8 mouse cellular contexts compared by ENCODE assay signal in the genomic region with DNA sequence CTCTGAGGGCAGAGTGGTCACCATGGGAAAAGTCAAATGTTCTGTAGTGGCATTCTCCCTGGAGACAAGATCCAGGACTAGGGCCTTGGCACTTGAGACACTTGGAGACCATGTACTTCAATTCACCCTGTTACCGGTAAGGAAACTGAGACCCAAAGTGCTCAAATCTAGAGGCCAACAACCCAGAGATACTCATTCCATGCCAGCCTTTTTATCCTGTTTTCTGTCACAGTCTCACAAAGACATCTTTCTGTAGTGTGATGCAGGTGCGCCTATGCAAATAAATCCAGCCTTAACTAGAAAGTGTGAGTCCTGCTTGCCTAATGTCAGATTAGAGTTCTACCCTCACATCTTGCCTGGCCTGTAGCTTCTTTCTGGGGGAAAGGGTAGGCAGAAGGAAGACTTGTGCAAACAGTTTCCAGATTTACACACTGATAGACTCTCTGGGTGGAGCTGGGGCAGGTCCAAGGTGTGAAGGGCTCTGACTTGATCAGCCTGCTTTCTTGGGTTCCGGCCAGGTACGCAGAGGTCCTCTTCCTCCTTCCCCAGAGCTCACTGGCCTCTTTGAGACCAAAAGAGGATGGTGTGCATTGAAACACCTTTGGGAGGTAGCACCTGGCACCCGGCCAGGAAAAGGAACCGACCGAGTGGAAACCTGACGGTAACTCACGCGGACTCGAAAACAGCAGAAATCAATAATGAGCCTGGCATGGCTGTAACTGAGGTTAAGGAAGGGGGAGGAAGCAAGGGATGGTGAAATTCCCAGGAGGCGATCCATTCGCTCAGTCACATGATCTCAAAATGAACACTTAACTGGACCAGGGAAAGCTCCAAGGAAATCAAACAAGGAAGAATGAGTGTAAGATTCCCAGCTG. TPM values are rescaled to one million over a fixed set of nuclear protein-coding genes. Genes with fewer than 3 reads are reported as not detected.
DNase-seq lines count a peak whose midpoint lies in the region; ATAC-seq lines count a peak whose summit lies in the region.

No protein-coding gene starts in this region.

- H3K4me2 ChIP-seq in embryonic facial prominence, embryonic 13.5 days = peak overlapping the region; percentile 17; the same call in 1 of the 2 replicates
- H3K4me2 ChIP-seq in liver, embryonic 13.5 days = peak overlapping the region; percentile 6; the same call in 1 of the 2 replicates
- peak overlapping the region; percentile 39 for H3K4me2 ChIP-seq in stomach, embryonic 16.5 days (ENCODE audit: low read depth, low read length)

- no peak overlapping the region for H3K27ac ChIP-seq in embryonic facial prominence, embryonic 13.5 days
- H3K27ac ChIP-seq in liver, embryonic 13.5 days = no peak overlapping the region
- peak overlapping the region; percentile 78 for H3K27ac ChIP-seq in stomach, embryonic 16.5 days (ENCODE audit: low read length)

- H3K4me1 ChIP-seq in embryonic facial prominence, embryonic 13.5 days = peaks cover 4% of the 10 kb centered on the region; the same call in 1 of the 2 replicates
- peaks cover 23% of the 10 kb centered on the region for H3K4me1 ChIP-seq in liver, embryonic 13.5 days (replicated peaks)
- 0 out of 2 replicates have a peak, but pooled peaks cover under 1% of the 10 kb centered on the region for H3K4me1 ChIP-seq in stomach, embryonic 16.5 days (ENCODE audit: control insufficient read depth, insufficient read depth, low read length)

- H3K36me3 ChIP-seq in embryonic facial prominence, embryonic 13.5 days = no peaks in the 10 kb centered on the region
- H3K36me3 ChIP-seq in liver, embryonic 13.5 days = no peaks in the 10 kb centered on the region
- no peaks in the 10 kb centered on the region for H3K36me3 ChIP-seq in stomach, embryonic 16.5 days (ENCODE audit: control insufficient read depth, insufficient read depth, low read length)

- peak; percentile 1 for DNase-seq in gastrocnemius, postnatal 25 days
- DNase-seq in gastrocnemius, postnatal 4 days (ENCODE audit: low spot score in 2 of 2) = no peak
- no peak for DNase-seq in liver, embryonic 13.5 days
- no peak for DNase-seq in spleen, adult 18-20 months
- no peak for DNase-seq in left cerebral cortex, adult 18-20 months (ENCODE audit: low spot score in 2 of 2)
- no peak for DNase-seq in right cerebral cortex, postnatal 36 days (ENCODE audit: low spot score in 2 of 2)

- no peaks in the 10 kb centered on the region for H3K27me3 ChIP-seq in embryonic facial prominence, embryonic 13.5 days
- H3K27me3 ChIP-seq in liver, embryonic 13.5 days = no peaks in the 10 kb centered on the region
- H3K27me3 ChIP-seq in stomach, embryonic 16.5 days (ENCODE audit: control insufficient read depth, insufficient read depth, low read length) = no peaks in the 10 kb centered on the region

- no peak overlapping the region for H3K4me3 ChIP-seq in embryonic facial prominence, embryonic 13.5 days
- H3K4me3 ChIP-seq in liver, embryonic 13.5 days (replicated peaks) = no peak overlapping the region
- H3K4me3 ChIP-seq in stomach, embryonic 16.5 days (replicated peaks; ENCODE audit: low read length) = peak overlapping the region; percentile 18

- no peak for ATAC-seq in embryonic facial prominence, embryonic 13.5 days (ENCODE audit: insufficient number of reproducible peaks, insufficient read depth, low FRiP score, low TSS enrichment, low read depth)
- no peak for ATAC-seq in liver, embryonic 13.5 days (ENCODE audit: low read depth)
- ATAC-seq in stomach, embryonic 16.5 days (ENCODE audit: insufficient read depth, low FRiP score) = peak; percentile 85

- no peaks in the 10 kb centered on the region for H3K9me3 ChIP-seq in embryonic facial prominence, embryonic 13.5 days
- H3K9me3 ChIP-seq in liver, embryonic 13.5 days (replicated peaks) = no peaks in the 10 kb centered on the region
- no peaks in the 10 kb centered on the region for H3K9me3 ChIP-seq in stomach, embryonic 16.5 days (replicated peaks; ENCODE audit: control insufficient read depth, low read length)

- WGBS in embryonic facial prominence, embryonic 13.5 days = 53% methylated on average over 13 of the region's 13 CpGs
- WGBS in liver, embryonic 13.5 days (ENCODE audit: insufficient replicate concordance) = 73% methylated on average over 13 of the region's 13 CpGs
- WGBS in stomach, embryonic 16.5 days = 41% methylated on average over 13 of the region's 13 CpGs

- no peak overlapping the region for H3K9ac ChIP-seq in embryonic facial prominence, embryonic 13.5 days
- no peak overlapping the region for H3K9ac ChIP-seq in liver, embryonic 13.5 days
- H3K9ac ChIP-seq in stomach, embryonic 16.5 days (ENCODE audit: low read length) = no peak overlapping the region

RNA-seq across cellular contexts. Expression of gene Usp3, which starts 13.2 kb away (rescaled TPM):
- total RNA-seq in gastrocnemius, postnatal 25 days (2021) = 10 to 100 TPM; 12.8 to 15.4 TPM
- total RNA-seq in gastrocnemius, postnatal 4 days (2021) = 10 to 100 TPM; 33.3 to 35.8 TPM
- 75.2 and 92.2 TPM in 2 replicates for polyA plus RNA-seq in embryonic facial prominence, embryonic 13.5 days (2015; fragmentation: Nextera tagmentation; extraction: Ambion mirVana)
- polyA plus RNA-seq in liver, embryonic 13.5 days (2015; fragmentation: Nextera tagmentation; extraction: Ambion mirVana) = 15.4 and 18.8 TPM in 2 replicates
- polyA plus RNA-seq in stomach, embryonic 16.5 days (2015; fragmentation: Nextera tagmentation; extraction: Ambion mirVana) = 54.5 and 65.1 TPM in 2 replicates
- total RNA-seq in left cerebral cortex, adult 18-20 months (2021) = 10 to 100 TPM; 38.3 to 38.5 TPM
